Mouse (Mus musculus) lung, postnatal 0 days (tissue): ENCODE measurements around the gene Gm10309. TPM values are rescaled to one million over a fixed set of nuclear protein-coding genes. Genes with fewer than 3 reads are reported as not detected.
A peak's percentile ranks its signal among the peaks of the same experiment; 100 is the strongest.

Experiments
- ATAC-seq: fragments of 200-750 bp; cut with Nextera tagmentation; 2 replicates; pipeline ENCODE4 v1.8.0; 2017; ENCODE audit warnings: moderate library complexity
- DNase-seq: peaks from one replicate; pipeline ENCODE4 v3.0.0-alpha.2; 2016; ENCODE audit warnings: low spot score
- H3K27ac ChIP-seq: fragments of 300-500 bp; sonication (generic); 2 replicates; pipeline ENCODE4 v1.5.1; 2014; ENCODE audit warnings: antibody characterized with exemption, mild to moderate bottlenecking, low read length, mixed read lengths
- H3K27me3 ChIP-seq: fragments of 300-500 bp; sonication (generic); replicated peaks from 2 replicates; pipeline ENCODE4 v1.6.1; 2014; ENCODE audit warnings: low read length, mixed read lengths; ENCODE audit not compliant: insufficient read depth
- H3K36me3 ChIP-seq: fragments of 300-500 bp; sonication (generic); 2 replicates; pipeline ENCODE4 v1.6.1; 2014; ENCODE audit warnings: low read length, mixed read lengths; ENCODE audit not compliant: insufficient read depth
- H3K4me1 ChIP-seq: fragments of 300-500 bp; sonication (generic); 2 replicates; pipeline ENCODE4 v1.6.1; 2014; ENCODE audit warnings: antibody characterized with exemption, low read depth, low read length, mixed read lengths; ENCODE audit not compliant: insufficient read depth
- H3K4me2 ChIP-seq: fragments of 300-500 bp; sonication (generic); replicated peaks from 2 replicates; pipeline ENCODE4 v1.6.1; 2014; ENCODE audit warnings: low read depth, mild to moderate bottlenecking, low read length, moderate library complexity, mixed read lengths
- H3K4me3 ChIP-seq: fragments of 300-500 bp; sonication (generic); 2 replicates; pipeline ENCODE4 v1.5.1; 2014; ENCODE audit warnings: low read depth, low read length
- H3K9ac ChIP-seq: fragments of 300-500 bp; sonication (generic); replicated peaks from 2 replicates; pipeline ENCODE4 v1.6.1; 2014; ENCODE audit warnings: low read depth, mild to moderate bottlenecking
- H3K9me3 ChIP-seq: fragments of 300-500 bp; sonication (generic); 2 replicates; pipeline ENCODE4 v1.6.1; 2016; ENCODE audit warnings: low read length, mixed read lengths
- CTCF ChIP-seq: IDR thresholded peaks from 2 replicates; pipeline ENCODE4 v1.5.1; 2016; ENCODE audit warnings: antibody characterized with exemption, mild to moderate bottlenecking
- EP300 ChIP-seq: IDR thresholded peaks from 2 replicates; pipeline ENCODE4 v1.6.1; 2016; ENCODE audit warnings: antibody characterized with exemption, mild to moderate bottlenecking, control low read depth
- WGBS: fragments of 180-500 bp; shearing (Covaris S2); extraction: QIAGEN DNeasy Blood & Tissue Kit; methylation state at CpG from one replicate; pipeline ENCODE4 v1.1.7; 2014; 5-methylcytosine and 5-hydroxymethylcytosine counted together
- polyA plus RNA-seq: library from polyadenylated mRNA; unstranded; fragments of >200 nt; fragmentation: Nextera tagmentation; extraction: Ambion mirVana; gene quantifications from 2 replicates; pipeline ENCODE4 v1.2.1, GENCODE M21; 2015

The Gm10309 gene
- polyA plus RNA-seq, 1 experiment from 2014 or later: 0.54 TPM

- WGBS: 3% methylated on average over 22 of the region's 22 CpGs
- peak; percentile 76 for ATAC-seq
- TF ChIP-seq CTCF (peak; percentile 97), EP300 (peak; percentile 74)
Measured at GRCm38 (mm10) chr17:86535827-86536656, 31.0 kb upstream of the Gm10309 start.

GRCm38 (mm10) chr17:86535096-86535495 is 30.1 kb upstream of the Gm10309 start:
- H3K4me3 ChIP-seq: no peak overlapping the region
- ATAC-seq (peak; percentile 60), DNase-seq (peak; percentile 71)
- WGBS: 53% methylated on average over 10 of the region's 10 CpGs
- H3K27ac ChIP-seq: peak overlapping the region; percentile 72
- H3K9ac ChIP-seq: no peak overlapping the region
- no peak overlapping the region for H3K4me2 ChIP-seq
- no peaks in the 10 kb centered on the region for H3K9me3 ChIP-seq
- TF ChIP-seq CTCF (no peak), EP300 (no peak)
- H3K36me3 ChIP-seq: no peaks in the 10 kb centered on the region
- H3K27me3 ChIP-seq: no peaks in the 10 kb centered on the region
- H3K4me1 ChIP-seq: peaks cover 12% of the 10 kb centered on the region

More at GRCm38 (mm10) chr17:86535827-86536656, 31.0 kb upstream of the Gm10309 start:
- Histone ChIP-seq H3K4me2 (peak overlapping the region; percentile 52), H3K4me3 (peak overlapping the region; percentile 26), H3K27me3 (no peaks in the 10 kb centered on the region), H3K4me1 (peaks cover 10% of the 10 kb centered on the region; the same call in 1 of the 2 replicates), H3K9ac (peak overlapping the region; percentile 32; the same call in 1 of the 2 replicates), H3K9me3 (no peaks in the 10 kb centered on the region), H3K36me3 (no peaks in the 10 kb centered on the region), H3K27ac (peak overlapping the region; percentile 78)
- peak; percentile 95 for DNase-seq

- Histone ChIP-seq H3K9me3 (no peaks in the 10 kb centered on the region), H3K4me3 (no peak overlapping the region), H3K27me3 (no peaks in the 10 kb centered on the region), H3K4me2 (no peak overlapping the region), H3K4me1 (peaks cover 15% of the 10 kb centered on the region), H3K9ac (no peak overlapping the region), H3K27ac (no peak overlapping the region), H3K36me3 (no peaks in the 10 kb centered on the region)
- DNase-seq (no peak), ATAC-seq (no peak)
- WGBS: 66% methylated on average over 11 of the region's 11 CpGs
- TF ChIP-seq EP300 (no peak), CTCF (no peak)
Measured at GRCm38 (mm10) chr17:86533549-86533851, 28.5 kb upstream of the Gm10309 start.

- H3K9ac ChIP-seq: no peak overlapping the region
- peak overlapping the region; percentile 22; the same call in 1 of the 2 replicates for H3K27ac ChIP-seq
- DNase-seq (peak; percentile 49), ATAC-seq (no peak)
- H3K4me2 ChIP-seq: no peak overlapping the region
- TF ChIP-seq CTCF (no peak), EP300 (no peak)
- 55% methylated on average over 17 of the region's 17 CpGs for WGBS
- H3K9me3 ChIP-seq: no peaks in the 10 kb centered on the region
- no peaks in the 10 kb centered on the region for H3K36me3 ChIP-seq
- peaks cover 15% of the 10 kb centered on the region for H3K4me1 ChIP-seq
- no peaks in the 10 kb centered on the region for H3K27me3 ChIP-seq
- no peak overlapping the region for H3K4me3 ChIP-seq
Measured at GRCm38 (mm10) chr17:86532783-86533548, 27.9 kb upstream of the Gm10309 start.

- H3K36me3 ChIP-seq: no peaks in the 10 kb centered on the region
- H3K4me2 ChIP-seq: no peak overlapping the region
- WGBS: 68% methylated on average over 6 of the region's 6 CpGs
- H3K27me3 ChIP-seq: no peaks in the 10 kb centered on the region
- DNase-seq (no peak), ATAC-seq (no peak)
- TF ChIP-seq CTCF: no peak
- peak; percentile 59 for TF ChIP-seq EP300
- H3K4me3 ChIP-seq: no peak overlapping the region
- no peak overlapping the region for H3K9ac ChIP-seq
- H3K9me3 ChIP-seq: no peaks in the 10 kb centered on the region
- H3K27ac ChIP-seq: no peak overlapping the region
- H3K4me1 ChIP-seq: peaks cover 9% of the 10 kb centered on the region
Measured at GRCm38 (mm10) chr17:86531231-86531630, 26.2 kb upstream of the Gm10309 start.

- no peak overlapping the region for H3K27ac ChIP-seq
- TF ChIP-seq CTCF (no peak), EP300 (peak; percentile 49)
- WGBS: 36% methylated on average over 4 of the region's 4 CpGs
- peaks cover 9% of the 10 kb centered on the region for H3K4me1 ChIP-seq
- H3K36me3 ChIP-seq: no peaks in the 10 kb centered on the region
- H3K4me3 ChIP-seq: no peak overlapping the region
- no peaks in the 10 kb centered on the region for H3K27me3 ChIP-seq
- H3K9me3 ChIP-seq: no peaks in the 10 kb centered on the region
- no peak overlapping the region for H3K9ac ChIP-seq
- ATAC-seq (no peak), DNase-seq (peak; percentile 30)
- no peak overlapping the region for H3K4me2 ChIP-seq
Measured at GRCm38 (mm10) chr17:86529411-86529810, 24.4 kb upstream of the Gm10309 start.
